Mouse (Mus musculus): ENCODE measurements around the gene Olfr485.
"Not testable (repeated sequence)": the region's sequence is repeated elsewhere in the genome, so short reads cannot be mapped to it uniquely, and the experiment has no call there.

Gene Olfr485

DNA sequence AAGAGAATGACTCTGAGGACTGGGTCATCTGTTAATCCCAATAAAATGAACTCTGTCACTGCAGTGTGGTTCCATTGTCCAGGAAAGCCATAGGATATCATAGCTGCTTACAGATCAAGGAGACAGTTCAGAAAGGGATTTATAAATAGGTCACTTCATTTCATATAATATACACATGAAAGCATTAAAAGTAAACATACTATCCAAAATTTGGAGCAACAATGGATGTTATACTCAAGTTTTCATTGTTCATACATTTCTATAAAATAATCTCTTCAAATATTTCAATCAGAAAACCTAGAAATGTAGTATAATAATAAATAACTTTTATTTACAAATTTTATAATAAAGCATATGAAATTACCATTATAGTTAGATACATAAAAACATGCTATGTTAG is at the start of gene Olfr485:
Gene Olfr485 (minus strand): TSS at position 101 of the 400 bp plus-strand sequence.
- no peak for DNase-seq (ENCODE audit: low spot score in 2 of 2)

DNA sequence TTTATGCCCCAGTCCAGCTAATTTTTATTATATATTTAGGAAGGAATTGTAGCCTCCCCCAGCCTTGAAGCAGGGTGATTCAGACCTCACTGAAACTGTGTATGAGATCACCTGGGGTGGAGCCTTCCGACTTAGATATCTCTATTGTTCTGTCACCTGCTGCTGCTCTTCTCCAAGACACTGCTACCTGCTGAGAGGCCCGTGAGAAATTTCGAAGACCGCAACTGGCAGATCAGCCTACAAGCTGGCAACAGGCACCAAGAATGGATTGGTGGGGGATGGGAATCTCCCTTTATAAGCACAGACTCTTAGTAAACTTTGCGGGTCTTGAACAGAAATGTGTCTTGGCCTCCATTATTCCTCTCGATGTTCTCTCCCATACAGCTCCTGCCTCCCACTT is 37.3 kb upstream of the Olfr485 start:
- no peak for DNase-seq (ENCODE audit: low spot score in 2 of 2)

DNA sequence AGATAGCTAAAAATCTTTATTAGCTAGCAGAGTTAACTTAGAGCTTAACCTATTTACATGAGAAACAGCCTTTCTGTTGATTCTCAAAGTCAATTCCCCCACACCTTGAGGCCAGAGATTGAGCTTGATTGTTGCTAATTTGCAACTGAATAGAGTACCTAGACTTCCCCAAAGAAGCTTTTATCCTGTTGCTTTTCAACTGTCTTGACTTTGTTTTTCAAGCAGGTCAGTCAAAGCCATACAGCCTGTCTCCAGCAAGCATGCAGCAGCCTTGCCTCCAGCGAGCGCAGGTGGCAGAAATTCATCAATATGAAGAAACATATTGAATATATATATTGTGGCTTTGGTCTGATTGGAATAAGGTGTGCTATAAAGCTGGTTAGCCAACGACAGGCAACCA is 36.7 kb upstream of the Olfr485 start:
- not testable (repeated sequence) for DNase-seq (ENCODE audit: low spot score in 2 of 2)

GRCm38 (mm10) chr7:108192714-108193113 is 33.0 kb upstream of the Olfr485 start:
- not testable (repeated sequence) for DNase-seq (ENCODE audit: low spot score in 2 of 2)

- DNase-seq (ENCODE audit: low spot score in 2 of 2) = not testable (repeated sequence)
Observed at GRCm38 (mm10) chr7:108191196-108191595, 31.5 kb upstream of the Olfr485 start.

GRCm38 (mm10) chr7:108185237-108185636 is 25.6 kb upstream of the Olfr485 start:
- not testable (repeated sequence) for DNase-seq (ENCODE audit: low spot score in 2 of 2)

DNA sequence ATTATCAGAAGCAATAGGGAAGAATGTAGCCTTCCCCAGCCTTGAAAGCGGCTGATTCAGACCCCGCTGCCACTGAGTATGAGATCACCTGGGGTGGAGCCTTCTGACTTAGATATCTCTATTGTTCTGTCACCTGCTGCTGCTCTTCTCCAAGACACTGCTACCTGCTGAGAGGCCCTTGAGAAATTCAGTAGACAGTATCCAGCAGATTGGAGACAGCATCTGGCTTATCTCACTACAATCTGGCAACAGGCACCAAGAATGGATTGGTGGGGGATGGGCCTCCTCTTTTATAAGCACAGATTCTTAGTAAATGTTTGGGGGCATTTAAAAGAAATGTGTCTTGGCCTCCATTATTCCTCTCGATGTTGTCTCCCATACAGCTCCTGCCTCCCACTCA is 24.7 kb upstream of the Olfr485 start:
- DNase-seq (ENCODE audit: low spot score in 2 of 2) = not testable (repeated sequence)

DNA sequence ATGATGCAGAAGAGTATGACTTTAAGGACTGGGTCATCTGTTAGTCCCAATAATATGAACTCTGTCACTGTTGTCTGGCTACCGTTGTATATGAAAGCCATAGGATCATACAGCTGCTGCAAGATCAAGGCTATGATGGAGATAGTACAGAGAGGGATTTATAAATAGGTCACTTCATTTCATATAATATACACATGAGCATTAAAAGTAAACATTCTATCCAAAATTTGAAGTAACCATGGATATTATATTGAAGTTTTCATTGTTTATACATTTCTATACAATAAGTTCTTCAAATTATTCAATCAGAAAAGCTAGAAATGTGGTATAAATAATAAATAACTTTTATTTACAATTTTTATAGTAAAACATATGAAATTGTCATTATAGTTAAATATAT is 13.0 kb upstream of the Olfr485 start, which contains the start of gene Olfr486:
Gene Olfr486 (minus strand): TSS at position 101 of the 400 bp plus-strand sequence.
- DNase-seq (ENCODE audit: low spot score in 2 of 2) = not testable (repeated sequence)

DNA sequence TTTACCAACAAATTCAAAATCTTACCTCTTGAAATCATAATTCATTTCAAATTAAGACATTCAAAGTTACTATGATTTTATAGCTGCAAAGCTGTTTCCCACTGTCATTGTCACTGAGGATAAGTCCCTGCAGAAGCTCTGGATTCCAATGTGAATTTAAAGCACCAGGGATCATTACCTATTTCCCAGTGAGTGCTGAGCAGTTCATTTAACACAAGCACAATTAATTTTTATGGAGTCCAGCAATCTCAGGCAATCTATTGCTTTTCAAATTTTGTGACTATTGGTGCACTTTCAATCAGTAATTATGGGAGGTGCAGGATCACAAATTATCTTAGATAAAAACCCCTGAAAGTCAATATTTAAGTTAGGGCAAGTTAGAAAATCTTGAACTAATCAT is 32.3 kb downstream of the Olfr485 start, which contains the start of gene Olfr484:
Gene Olfr484 (minus strand): TSS at position 101 of the 400 bp plus-strand sequence.
- DNase-seq (ENCODE audit: low spot score in 2 of 2) = no peak

DNA sequence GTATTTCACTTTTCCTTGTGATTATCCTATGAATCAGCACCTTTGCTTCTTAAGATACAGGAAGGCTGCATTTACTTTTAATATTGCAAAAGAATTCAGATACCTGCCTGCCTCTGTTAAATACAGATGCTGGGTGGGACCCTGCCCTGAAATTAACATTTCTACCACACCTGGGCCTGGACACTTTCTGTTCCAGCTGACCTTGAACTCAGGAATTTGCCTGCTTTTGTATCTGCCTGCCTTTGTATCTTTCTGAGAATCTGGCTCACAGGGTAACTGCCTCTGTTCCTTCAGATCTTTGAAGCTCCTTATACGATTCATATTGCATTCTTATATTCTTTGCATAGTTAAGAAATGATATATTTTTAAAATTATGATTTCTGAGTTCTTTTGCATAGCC is 38.3 kb downstream of the Olfr485 start:
- DNase-seq (ENCODE audit: low spot score in 2 of 2) = no peak

- no peak for DNase-seq (ENCODE audit: low spot score in 2 of 2)
Observed at GRCm38 (mm10) chr7:108120681-108121080, 39.0 kb downstream of the Olfr485 start.
